Mouse (Mus musculus): ENCODE measurements around the gene Eva1c.
A peak's percentile ranks its signal among the peaks of the same experiment; 100 is the strongest.

Gene Eva1c

DNA sequence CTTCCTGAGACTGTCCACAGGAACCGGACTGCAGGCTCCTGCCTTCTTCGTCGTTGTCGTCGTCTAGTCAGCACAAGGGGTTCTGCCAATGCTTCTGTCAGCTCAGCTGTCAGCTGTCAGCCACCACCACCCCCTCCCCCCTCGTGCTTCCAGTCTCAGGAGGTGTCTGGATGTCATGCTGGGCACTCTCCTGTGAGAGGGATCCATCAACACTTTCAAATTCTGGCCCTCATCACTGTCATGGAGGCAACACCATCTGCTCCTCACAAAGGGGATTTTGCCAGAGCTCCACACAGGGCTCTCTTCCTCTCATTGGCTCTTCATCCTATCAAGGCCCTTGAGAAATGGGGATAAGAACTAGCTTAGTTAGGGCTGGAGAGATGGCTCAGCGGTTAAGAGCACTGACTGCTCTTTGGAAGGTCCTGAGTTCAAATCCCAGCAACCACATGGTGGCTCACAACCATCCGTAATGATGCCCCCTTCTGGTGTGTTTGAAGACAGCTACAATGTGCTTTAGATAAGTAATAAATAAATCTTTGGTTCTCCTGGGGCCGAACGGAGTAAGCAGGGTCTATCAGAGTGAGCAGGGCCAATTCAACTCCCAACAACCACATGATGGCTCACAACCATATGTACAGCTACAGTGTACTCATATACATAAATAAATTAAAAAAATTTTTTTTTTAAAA lies 95.1 kb downstream of the Eva1c start:
- peak; percentile 34 for DNase-seq (ENCODE audit: low spot score)

DNA sequence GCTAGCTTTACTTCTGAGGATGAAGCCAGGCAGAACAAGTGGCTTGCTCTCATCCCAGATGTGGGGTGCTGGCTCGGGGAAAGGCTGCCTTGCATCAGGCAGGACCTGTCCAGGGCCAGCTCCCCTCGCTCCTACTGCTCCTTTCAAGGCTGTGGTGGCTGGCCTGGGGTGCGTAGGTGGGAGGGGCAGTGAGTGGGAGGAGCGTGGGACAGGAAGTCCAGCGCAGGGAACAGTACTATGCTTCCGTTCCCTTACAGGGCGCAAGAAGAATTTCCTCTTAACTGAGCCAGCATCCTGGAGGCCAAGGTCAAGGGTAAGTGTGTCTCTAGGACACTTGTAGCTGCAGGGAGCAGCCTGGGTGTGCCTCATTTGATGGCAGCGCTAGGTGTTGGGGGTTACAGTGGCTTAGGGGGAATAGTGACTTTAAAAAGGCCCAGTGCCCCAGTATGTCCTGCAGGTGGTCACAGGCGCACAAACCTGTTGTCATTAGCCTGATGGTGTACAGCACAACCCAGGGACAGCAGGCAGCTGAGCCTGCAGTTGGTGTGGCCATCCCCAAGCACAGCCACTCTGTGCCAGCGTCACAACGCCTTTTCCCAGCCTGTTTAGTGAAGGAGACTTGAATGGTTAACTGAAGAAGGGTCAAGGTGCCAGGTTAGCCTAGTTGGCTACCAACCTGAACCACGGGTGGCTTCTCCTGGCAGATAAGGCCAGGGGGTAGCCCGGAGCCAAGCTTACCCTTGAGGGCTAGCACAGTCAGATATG lies 98.3 kb downstream of the Eva1c start:
- no peak for DNase-seq (ENCODE audit: low spot score)

DNA sequence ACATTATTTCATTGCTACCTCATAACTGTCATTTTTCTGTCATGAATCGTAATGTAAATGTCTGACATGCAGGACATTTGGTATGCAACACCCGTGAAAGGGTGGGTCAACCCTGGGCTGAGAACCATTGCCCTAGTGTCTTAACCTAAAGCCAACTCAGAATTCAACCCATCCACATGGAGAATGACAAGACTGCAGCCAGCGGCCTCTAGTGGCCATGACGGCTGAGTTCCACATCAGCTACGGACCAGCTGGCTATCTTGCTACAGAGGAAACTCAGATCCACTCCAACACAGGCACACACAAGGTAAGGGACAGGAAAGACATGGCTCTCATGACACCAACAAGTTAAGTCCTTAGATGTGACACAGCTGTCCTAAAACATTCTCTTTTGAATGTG lies 98.9 kb downstream of the Eva1c start:
- peak; percentile 84 for DNase-seq (ENCODE audit: low spot score)

DNA sequence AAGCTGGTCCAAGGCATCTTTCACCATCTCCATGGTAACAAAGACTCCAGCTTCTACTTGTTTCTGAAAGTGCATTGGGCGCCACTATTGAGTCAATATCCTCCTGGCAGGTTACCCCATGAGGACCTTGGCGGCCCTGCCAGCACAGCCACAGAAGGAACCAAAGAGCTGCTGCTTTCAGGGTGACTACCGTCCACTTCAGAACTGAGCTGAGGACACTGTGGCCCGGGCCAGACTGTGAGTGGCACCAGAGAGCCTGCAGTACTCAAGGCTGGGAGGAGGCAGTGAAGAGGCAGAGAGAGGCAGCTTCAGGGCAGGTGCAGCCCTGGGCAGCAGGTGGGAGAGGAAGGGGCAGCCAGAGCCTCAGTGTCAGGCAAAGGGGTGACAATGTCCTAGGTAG lies 100.9 kb downstream of the Eva1c start:
- DNase-seq (ENCODE audit: low spot score) = no peak

DNA sequence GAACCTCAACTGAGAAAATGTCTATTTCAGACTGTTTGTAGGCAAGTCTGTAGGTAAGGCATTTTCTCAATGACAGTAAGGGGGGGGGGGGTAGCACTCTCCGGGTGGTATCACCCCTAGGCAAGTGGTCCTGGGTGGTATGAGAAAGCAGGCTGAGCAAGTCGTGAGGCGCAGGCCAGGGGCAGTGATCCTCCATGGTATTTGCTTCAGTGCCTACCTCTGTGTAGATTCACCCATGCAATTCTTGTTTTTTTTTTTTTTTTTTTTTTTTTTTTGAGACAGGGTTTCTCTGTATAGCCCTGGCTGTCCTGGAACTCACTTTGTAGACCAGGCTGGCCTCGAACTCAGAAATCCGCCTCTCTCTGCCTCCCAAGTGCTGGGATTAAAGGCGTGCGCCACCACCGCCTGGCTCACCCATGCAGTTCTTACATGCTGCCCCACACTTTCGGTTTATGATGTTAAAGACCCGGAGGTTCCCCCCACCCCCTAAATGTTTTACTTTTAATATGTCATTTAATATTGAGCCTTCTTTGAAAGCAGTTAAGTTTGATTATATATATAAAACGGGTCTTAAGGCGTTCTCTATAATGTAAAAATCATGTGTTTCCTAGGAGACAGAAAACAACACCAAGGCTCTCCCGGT lies 107.1 kb downstream of the Eva1c start:
- no peak for DNase-seq (ENCODE audit: low spot score)

DNA sequence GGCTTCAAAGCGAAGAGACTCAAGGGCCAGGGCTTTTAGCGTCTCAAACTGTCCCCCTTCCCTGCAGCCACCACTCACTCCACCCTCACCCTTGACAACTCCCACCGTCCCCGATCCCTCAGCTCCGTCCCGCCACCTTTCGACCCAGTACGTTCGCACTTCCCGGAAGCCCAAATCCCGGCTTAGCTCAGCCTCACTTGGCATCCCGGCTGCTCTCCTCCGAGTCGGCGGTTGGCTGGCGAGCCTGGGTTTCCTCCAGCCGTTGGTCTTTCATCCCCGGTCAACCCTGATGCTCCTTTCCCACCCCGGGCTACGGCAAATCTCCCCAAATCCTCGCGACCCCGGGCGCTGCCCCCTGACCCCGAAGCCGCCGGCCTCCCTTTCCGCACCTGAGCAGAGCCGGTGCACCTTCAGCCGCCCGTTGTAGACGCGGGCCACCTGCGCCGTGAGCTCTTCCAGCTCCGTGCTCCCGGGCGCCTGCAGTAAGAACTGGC lies 107.7 kb downstream of the Eva1c start:
- peak; percentile 62 for DNase-seq (ENCODE audit: low spot score)

DNA sequence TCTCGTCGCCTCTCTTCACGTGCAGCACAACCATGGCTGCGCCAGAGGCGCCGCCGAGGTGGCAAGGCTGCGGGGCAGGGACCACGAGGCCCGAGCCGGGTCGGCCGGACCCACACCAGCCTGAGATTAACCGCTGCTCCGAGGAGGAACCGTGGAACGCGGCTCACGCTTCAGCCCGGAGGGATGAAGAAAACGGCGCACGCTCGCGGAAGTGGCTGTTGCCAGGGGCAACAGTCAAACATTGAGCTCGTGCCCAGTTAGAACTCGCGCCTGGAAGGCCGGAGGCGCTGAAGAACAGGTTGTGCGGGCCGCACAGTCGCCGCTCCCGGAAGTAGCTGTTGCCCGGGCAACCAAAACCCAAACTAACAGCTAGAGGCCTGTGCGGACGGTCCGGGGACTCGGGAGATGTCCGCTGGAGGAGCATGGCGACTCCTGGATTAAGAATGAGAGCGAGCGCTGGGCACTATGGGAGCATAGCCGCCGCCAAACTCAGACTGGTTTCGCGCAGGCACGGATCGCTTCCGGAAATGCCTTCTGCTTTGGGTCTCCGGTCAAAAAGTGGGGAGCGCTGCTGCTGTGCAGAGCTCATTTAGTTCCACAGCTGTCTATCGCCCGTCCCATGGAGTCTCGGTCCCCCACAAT lies 108.3 kb downstream of the Eva1c start, which contains the start of gene Cfap298:
TSS of gene Cfap298 (minus strand) at position 428 of the 642 bp plus-strand sequence.
- peak; percentile 96 for DNase-seq (ENCODE audit: low spot score)

DNA sequence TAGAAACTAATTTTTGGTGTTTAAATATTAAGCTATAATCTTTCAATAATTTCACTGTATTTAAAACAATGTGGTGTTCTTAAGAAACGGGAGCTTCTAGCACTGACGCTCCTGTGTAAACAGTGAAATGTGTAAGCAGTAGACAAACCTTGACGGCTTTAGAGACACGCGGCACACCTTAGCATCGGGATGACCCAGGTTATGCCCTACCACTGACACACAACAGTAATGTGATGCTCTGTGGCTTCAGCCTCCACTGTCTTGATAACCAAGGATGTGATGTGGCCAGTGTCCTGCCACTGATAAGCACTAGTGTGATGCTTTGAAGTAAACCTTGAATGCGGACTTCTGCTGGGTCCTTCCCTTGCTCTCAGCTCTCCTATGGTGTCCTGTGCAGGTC lies 114.7 kb downstream of the Eva1c start:
- no peak for DNase-seq (ENCODE audit: low spot score)

DNA sequence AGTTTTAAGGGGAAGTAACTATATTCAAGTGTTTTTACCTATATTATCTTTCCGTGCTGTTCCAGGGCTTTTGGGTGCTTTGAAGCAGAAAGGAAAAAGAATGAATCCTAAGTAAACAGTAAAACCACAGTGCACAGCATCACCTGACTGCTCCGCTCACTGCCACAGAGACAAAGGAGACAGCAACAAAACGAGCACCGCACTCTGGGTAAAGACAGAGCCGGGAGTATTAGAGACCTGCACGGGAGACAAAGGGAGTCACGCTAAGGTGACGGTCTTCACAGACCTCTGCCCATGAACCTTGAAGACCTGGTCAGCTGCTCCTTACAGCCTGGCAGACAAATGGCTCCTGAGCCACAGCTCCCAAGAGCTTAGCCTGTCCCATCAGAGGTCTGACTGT lies 120.5 kb downstream of the Eva1c start:
- DNase-seq (ENCODE audit: low spot score) = no peak

DNA sequence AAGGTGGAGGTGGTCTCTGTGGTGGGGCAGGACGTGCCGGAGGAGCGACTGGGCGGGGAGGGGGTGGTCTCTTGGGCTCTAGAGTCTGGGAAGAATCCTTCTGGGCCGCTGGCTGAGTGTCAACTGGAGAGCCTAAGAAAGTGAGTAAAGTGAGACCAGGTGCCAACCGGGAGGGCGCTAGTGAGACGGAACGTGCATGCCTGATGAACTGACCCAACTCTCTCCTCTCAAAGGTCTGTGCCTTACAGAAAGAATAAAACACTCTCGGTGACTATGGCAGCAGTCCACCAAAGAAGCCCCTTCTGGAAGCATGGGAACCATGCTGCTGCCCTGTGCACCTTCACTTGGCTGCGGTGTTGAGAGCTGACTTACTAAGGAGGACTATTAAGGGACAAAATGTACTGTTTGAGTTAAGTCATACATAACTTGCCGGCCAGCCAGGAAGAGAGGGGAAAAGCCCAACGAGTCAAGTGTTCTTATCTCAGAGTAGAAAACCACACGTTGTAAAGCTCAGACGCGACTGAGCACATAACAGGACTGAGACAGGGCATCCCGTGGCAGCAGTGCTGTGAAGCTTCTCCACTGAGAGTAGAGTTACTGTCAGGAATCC lies 123.9 kb downstream of the Eva1c start:
- DNase-seq (ENCODE audit: low spot score) = no peak

DNA sequence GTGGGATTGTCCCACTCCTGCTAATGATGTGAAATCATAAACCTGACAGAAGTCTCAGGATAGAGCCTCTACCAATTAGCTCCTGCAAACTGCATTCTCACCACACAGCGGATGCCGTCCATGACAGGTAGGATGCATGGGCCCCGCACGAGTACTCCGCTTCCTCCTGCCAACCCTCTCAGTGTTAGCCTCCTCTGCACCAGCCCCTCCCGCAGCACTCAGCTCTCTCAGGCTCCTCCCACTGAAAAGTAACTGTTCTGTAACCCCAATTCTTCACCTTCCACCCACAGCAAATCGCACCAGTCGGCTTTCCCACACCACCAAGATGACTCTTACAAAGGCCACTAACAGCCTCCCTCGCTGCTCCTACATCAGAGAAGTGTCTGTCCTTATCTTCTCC lies 126.6 kb downstream of the Eva1c start:
- DNase-seq (ENCODE audit: low spot score) = no peak

DNA sequence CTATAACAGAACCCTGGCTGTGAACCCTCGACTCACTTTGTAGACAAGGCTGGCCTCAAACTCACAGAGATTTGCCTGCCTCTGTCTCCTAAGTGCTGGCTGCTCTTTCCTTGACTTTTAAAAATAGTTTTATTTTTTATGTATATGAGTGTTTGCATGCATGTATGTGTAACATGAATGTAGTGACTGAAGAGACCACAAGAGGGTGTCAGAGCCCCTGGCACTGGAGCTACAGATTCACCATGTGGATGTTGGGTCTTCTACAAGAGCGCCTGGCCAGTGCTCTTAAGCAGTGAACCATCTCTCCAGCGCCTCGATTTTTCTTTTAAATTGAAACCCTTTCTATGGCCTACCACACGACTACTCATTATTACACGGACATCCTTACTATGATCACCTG lies 127.3 kb downstream of the Eva1c start:
- peak; percentile 42 for DNase-seq (ENCODE audit: low spot score)

Measured in retina, embryonic 14.5 days (tissue).